Mouse (Mus musculus) forebrain, embryonic 10.5 days (tissue): ENCODE results near the gene Renbp. TPM values are rescaled to one million over a fixed set of nuclear protein-coding genes. Genes with fewer than 3 reads are reported as not detected.
A peak's percentile ranks its signal among the peaks of the same experiment; 100 is the strongest.

ENCODE experiments used
- DNase-seq: peaks from one replicate; pipeline ENCODE4 v3.0.0-alpha.2; 2017; ENCODE audit warnings: low spot score; ENCODE audit errors: extremely low spot score
- H3K27ac ChIP-seq: fragments of 300-500 bp; sonication (generic); 2 replicates; pipeline ENCODE4 v1.5.1; 2016; ENCODE audit warnings: mild to moderate bottlenecking
- H3K27me3 ChIP-seq: fragments of 300-500 bp; sonication (generic); 2 replicates; pipeline ENCODE4 v1.6.1; 2016; ENCODE audit warnings: mild to moderate bottlenecking; ENCODE audit not compliant: poor library complexity, severe bottlenecking
- H3K36me3 ChIP-seq: fragments of 300-500 bp; sonication (generic); replicated peaks from 2 replicates; pipeline ENCODE4 v1.6.1; 2016; ENCODE audit warnings: mild to moderate bottlenecking, moderate library complexity
- H3K4me1 ChIP-seq: fragments of 300-500 bp; sonication (generic); 2 replicates; pipeline ENCODE4 v1.6.1; 2016
- H3K4me3 ChIP-seq: fragments of 300-500 bp; sonication (generic); 2 replicates; pipeline ENCODE4 v1.5.1; 2016; ENCODE audit warnings: mild to moderate bottlenecking, moderate library complexity
- H3K9me3 ChIP-seq: fragments of 300-500 bp; sonication (generic); 2 replicates; pipeline ENCODE4 v1.6.1; 2016; ENCODE audit warnings: mild to moderate bottlenecking, moderate library complexity
- WGBS: fragments of 180-500 bp; shearing (Covaris S2); methylation state at CpG from one replicate; pipeline ENCODE4 v1.1.7; 2016; 5-methylcytosine and 5-hydroxymethylcytosine counted together
- polyA plus RNA-seq: library from polyadenylated mRNA; unstranded; fragments of >200 nt; fragmentation: Nextera tagmentation; extraction: Ambion mirVana; gene quantifications from 2 replicates; pipeline ENCODE4 v1.2.1, GENCODE M21; 2016

Gene Renbp
- polyA plus RNA-seq, 1 experiment from 2014 or later, result 17.3 TPM

- peaks cover 100% of the 10 kb centered on the region for H3K36me3 ChIP-seq
- H3K27ac ChIP-seq, result no peak overlapping the region
- H3K27me3 ChIP-seq, result no peaks in the 10 kb centered on the region
- no peak for DNase-seq
- H3K9me3 ChIP-seq, result no peaks in the 10 kb centered on the region
- WGBS, result 93% methylated on average over 6 of the region's 6 CpGs
- no peaks in the 10 kb centered on the region for H3K4me1 ChIP-seq
- H3K4me3 ChIP-seq, result no peak overlapping the region
Observed at GRCm38 (mm10) chrX:73954988-73955387, 24.3 kb upstream of the Renbp start.

DNA sequence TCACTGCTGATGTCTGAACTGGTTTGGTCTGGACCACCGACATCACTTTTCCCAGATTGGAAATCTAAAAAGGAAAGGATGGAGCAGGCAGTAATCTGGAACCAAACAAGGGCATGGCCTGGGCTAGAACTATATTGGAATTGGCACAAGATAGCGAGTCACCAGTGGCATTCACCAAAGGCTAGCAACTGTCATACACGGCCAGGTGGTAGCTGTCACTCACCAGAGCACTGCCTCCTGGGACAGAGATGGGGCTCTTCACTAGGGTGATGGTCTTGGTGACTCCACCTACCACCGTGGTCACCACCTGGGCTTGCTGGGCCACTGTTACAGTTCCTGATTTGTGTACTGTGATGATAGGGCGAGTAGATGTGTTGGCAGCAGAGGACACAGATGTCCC, 22.0 kb upstream of the Renbp start:
- Histone ChIP-seq H3K4me1 (no peaks in the 10 kb centered on the region), H3K27me3 (no peaks in the 10 kb centered on the region), H3K36me3 (peaks cover 100% of the 10 kb centered on the region), H3K9me3 (no peaks in the 10 kb centered on the region), H3K27ac (no peak overlapping the region), H3K4me3 (no peak overlapping the region)
- 86% methylated on average over 5 of the region's 5 CpGs for WGBS
- no peak for DNase-seq

GRCm38 (mm10) chrX:73949341-73949740, 18.7 kb upstream of the Renbp start:
- Histone ChIP-seq H3K36me3 (peaks cover 100% of the 10 kb centered on the region), H3K4me3 (no peak overlapping the region), H3K27me3 (no peaks in the 10 kb centered on the region), H3K9me3 (no peaks in the 10 kb centered on the region), H3K27ac (no peak overlapping the region), H3K4me1 (no peaks in the 10 kb centered on the region)
- WGBS, result 95% methylated on average over 10 of the region's 10 CpGs
- DNase-seq, result no peak

- Histone ChIP-seq H3K27ac (no peak overlapping the region), H3K9me3 (no peaks in the 10 kb centered on the region), H3K4me3 (no peak overlapping the region), H3K4me1 (no peaks in the 10 kb centered on the region), H3K27me3 (no peaks in the 10 kb centered on the region), H3K36me3 (peaks cover 100% of the 10 kb centered on the region)
- WGBS, result 51% methylated on average over 4 of the region's 4 CpGs
- peak; percentile 23 for DNase-seq
Observed at GRCm38 (mm10) chrX:73948647-73949046, 18.0 kb upstream of the Renbp start.

DNA sequence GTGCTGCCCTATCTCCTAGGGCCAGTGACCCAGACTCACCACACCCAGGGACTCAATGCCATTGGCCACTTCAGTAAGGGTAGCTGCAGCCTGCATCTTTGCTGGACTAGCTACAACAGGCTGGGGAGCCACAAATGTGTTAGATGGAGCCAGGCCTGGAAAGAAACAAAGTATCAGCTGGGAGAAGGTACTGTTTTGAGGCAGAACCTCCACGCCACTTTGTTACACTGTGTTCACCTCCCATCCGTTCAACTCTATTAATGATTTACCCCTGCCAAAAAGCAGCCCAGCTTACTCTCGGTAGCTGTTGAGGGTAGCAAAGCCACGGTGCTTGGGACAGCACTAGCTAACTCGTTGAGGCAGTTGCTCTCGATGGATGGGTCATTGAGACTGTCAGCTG, 16.2 kb upstream of the Renbp start:
- H3K4me1 ChIP-seq, result no peaks in the 10 kb centered on the region
- 96% methylated on average over 6 of the region's 6 CpGs for WGBS
- H3K27me3 ChIP-seq, result no peaks in the 10 kb centered on the region

DNA sequence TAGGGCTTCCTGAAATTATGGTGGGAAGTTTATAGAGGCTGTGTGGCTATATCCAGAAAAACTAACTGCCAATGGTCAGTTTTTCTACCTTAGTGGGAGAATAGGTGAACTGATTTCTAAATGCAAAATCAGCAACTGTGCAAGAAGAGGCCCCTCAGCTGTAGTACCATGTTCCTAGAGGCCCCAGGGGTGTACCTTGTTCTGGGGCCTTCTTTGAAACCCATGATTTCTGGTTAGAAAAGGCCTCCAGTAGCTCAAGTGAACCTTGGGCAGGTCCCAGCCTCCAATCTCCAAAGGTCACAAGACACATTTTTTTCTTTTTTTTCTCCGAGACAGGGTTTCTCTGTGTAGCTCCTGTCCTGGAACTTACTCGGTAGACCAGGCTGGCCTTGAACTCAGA, 11.6 kb upstream of the Renbp start:
- no peak overlapping the region for H3K27ac ChIP-seq
- H3K4me3 ChIP-seq, result no peak overlapping the region
- no peaks in the 10 kb centered on the region for H3K9me3 ChIP-seq
- no peaks in the 10 kb centered on the region for H3K4me1 ChIP-seq
- H3K27me3 ChIP-seq, result no peaks in the 10 kb centered on the region
- H3K36me3 ChIP-seq, result peaks cover 67% of the 10 kb centered on the region
- 88% methylated on average over 2 of the region's 2 CpGs for WGBS
- no peak for DNase-seq

More for the DNA sequence above, 16.2 kb upstream of the Renbp start:
- DNase-seq, result no peak
- no peak overlapping the region for H3K4me3 ChIP-seq
- H3K36me3 ChIP-seq, result peaks cover 100% of the 10 kb centered on the region
- H3K9me3 ChIP-seq, result no peaks in the 10 kb centered on the region
- H3K27ac ChIP-seq, result no peak overlapping the region

DNA sequence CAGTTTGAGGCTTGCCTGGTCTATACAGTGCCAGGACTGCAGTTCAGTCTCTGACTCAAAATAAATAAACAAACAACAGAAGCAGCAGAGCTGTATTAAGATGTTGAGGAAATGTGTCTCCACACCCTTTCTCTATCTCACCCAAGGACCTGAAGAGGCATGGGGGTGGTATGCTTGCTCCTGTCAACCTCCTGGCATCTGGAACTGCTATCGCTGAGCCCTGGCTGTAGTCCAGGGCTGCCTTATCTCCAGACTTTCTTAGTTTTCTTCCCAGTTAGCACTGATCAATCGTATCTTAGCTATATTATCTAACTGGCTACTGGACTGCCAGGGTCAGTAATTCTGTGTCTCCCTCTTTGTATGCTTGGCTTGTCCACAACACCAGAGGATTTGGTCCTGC, 11.2 kb upstream of the Renbp start:
- no peaks in the 10 kb centered on the region for H3K27me3 ChIP-seq
- no peak overlapping the region for H3K4me3 ChIP-seq
- 92% methylated on average over 2 of the region's 2 CpGs for WGBS
- H3K27ac ChIP-seq, result no peak overlapping the region
- no peaks in the 10 kb centered on the region for H3K9me3 ChIP-seq
- no peak for DNase-seq
- peaks cover 63% of the 10 kb centered on the region for H3K36me3 ChIP-seq
- no peaks in the 10 kb centered on the region for H3K4me1 ChIP-seq

DNA sequence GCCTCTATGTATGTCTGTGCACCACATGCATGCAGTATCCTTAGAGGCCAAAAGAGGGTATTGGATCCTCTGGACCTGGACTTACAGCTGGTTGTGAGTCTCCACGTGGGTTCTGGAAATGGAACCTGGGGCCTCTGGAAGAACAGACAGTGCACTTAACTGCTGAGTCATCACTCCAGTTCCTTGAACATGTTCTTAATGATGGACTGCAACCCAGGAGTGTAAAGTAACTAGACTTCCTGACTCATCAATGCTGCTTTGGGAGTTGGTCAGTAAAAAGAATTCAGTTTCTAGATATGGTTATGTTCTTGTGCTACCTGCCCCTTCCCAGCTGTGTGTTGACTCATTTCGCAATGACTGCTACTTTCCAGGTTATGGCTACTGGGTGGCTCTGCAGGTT, 1.2 kb upstream of the Renbp start:
- no peaks in the 10 kb centered on the region for H3K27me3 ChIP-seq
- 77% methylated on average over 2 of the region's 2 CpGs for WGBS
- no peaks in the 10 kb centered on the region for H3K9me3 ChIP-seq
- H3K4me3 ChIP-seq, result no peak overlapping the region
- 0 out of 2 replicates have a peak, but pooled peaks cover 3% of the 10 kb centered on the region for H3K4me1 ChIP-seq
- H3K27ac ChIP-seq, result no peak overlapping the region
- H3K36me3 ChIP-seq, result no peaks in the 10 kb centered on the region
- no peak for DNase-seq

DNA sequence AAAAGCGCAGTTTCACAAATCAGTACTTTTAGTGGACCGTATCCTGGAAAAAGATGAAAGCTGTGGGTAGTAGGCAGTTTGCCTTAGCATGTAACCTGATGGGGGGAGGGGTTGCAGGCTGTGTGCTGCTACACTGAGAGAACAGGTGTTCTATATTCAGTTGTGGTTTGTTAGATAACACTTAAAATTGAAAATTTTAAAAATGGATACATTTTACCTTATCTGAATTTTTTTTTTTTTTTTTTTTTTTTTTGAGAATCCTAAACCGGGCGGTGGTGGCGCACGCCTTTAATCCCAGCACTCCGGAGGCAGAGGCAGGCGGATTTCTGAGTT, 8.1 kb downstream of the Renbp start:
- Histone ChIP-seq H3K9me3 (no peaks in the 10 kb centered on the region), H3K4me1 (peaks cover 8% of the 10 kb centered on the region), H3K27ac (peak overlapping the region; percentile 89), H3K4me3 (peak overlapping the region; percentile 67), H3K36me3 (peaks cover 27% of the 10 kb centered on the region), H3K27me3 (no peaks in the 10 kb centered on the region)
- WGBS, result 77% methylated on average over 8 of the region's 8 CpGs
- DNase-seq, result no peak

DNA sequence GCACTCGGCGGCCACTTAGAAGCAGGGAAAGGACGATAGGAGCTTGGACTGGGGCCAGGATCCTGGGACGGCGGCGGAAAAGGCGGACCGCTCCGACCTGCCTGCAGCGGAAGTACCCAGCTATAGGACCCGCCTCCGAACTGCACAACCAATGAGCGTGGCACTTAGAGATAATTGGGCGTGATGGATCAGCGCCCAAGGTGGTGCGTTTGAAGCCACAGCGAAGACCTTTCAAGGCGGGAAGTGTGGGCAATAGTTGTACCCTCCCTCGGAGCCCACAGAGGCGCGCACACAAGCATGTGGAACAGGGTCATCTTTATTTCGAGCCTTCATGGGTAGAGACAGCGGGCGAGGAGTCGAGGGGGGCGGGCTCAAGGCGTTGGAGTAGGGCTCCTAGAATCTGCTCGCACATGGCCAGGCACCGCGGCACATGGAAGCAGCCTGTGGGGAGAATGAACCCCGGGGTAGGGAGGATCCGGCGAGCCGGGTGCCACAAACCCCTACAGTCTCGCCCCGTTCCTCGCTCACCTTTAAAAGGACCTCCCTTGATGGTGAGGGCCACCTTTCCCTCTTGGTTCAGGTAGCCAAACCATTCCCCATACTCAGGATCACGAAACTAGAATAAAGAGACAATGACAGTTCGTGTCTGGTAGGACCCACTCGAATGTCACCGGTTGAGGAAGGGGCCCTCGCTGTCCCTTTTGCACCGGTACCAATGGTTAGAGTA, 8.7 kb downstream of the Renbp start, which contains the start of the genes Arhgap4 and Naa10:
TSS of gene Arhgap4 (minus strand) at position 48 of the 727 bp plus-strand sequence.
TSS of gene Naa10 (minus strand) at position 122 of the 727 bp plus-strand sequence.
- peak; percentile 81 for DNase-seq
- Histone ChIP-seq H3K36me3 (peaks cover 32% of the 10 kb centered on the region), H3K27me3 (no peaks in the 10 kb centered on the region), H3K9me3 (no peaks in the 10 kb centered on the region), H3K4me1 (peaks cover 8% of the 10 kb centered on the region), H3K27ac (peak within 1 kb of the TSS; percentile 89), H3K4me3 (peak within 1 kb of the TSS; percentile 67)
- WGBS, result 17% methylated on average over 43 of the region's 43 CpGs

GRCm38 (mm10) chrX:73921285-73921822, 9.3 kb downstream of the Renbp start:
- Histone ChIP-seq H3K4me3 (peak overlapping the region; percentile 67), H3K36me3 (peaks cover 37% of the 10 kb centered on the region), H3K27ac (peak overlapping the region; percentile 89), H3K4me1 (peaks cover 8% of the 10 kb centered on the region), H3K9me3 (no peaks in the 10 kb centered on the region), H3K27me3 (no peaks in the 10 kb centered on the region)
- no peak for DNase-seq
- WGBS, result 20% methylated on average over 34 of the region's 34 CpGs

DNA sequence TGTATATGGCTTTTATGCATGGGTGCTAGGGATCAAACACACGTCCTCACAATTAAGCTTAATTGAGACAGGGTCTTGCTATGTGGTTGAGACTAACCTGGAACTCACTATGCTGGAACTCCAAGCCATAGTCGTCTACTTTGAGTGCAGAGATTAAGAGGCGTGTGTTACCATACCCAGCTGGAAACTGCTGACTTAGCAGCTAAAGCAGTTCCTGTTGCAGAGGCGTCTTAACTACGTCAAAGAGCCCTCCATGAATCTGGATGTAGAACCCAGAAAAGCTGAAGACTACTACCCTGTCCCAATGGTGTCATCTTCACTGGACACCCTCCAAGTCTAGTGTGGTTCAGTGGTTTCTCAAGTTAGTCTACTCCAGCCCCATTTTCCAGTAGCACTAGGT, 12.0 kb downstream of the Renbp start:
- Histone ChIP-seq H3K27ac (no peak overlapping the region), H3K27me3 (no peaks in the 10 kb centered on the region), H3K36me3 (peaks cover 37% of the 10 kb centered on the region), H3K4me3 (no peak overlapping the region), H3K4me1 (peaks cover 13% of the 10 kb centered on the region), H3K9me3 (no peaks in the 10 kb centered on the region)
- 90% methylated on average over 5 of the region's 5 CpGs for WGBS
- DNase-seq, result no peak

GRCm38 (mm10) chrX:73916945-73917344, 13.7 kb downstream of the Renbp start:
- Histone ChIP-seq H3K4me3 (no peak overlapping the region), H3K27me3 (no peaks in the 10 kb centered on the region), H3K27ac (no peak overlapping the region), H3K9me3 (no peaks in the 10 kb centered on the region), H3K4me1 (peaks cover 13% of the 10 kb centered on the region), H3K36me3 (peaks cover 37% of the 10 kb centered on the region)
- DNase-seq, result no peak
- WGBS, result 84% methylated on average over 8 of the region's 8 CpGs
